Mouse (Mus musculus): ENCODE measurements at regions not wholly inside any gene's neighbourhood (a gene's known extent, or its start where the extent isn't known, plus 50 kb on each side); places are given as distances from the start of the nearest gene placed in this dataset.

DNA sequence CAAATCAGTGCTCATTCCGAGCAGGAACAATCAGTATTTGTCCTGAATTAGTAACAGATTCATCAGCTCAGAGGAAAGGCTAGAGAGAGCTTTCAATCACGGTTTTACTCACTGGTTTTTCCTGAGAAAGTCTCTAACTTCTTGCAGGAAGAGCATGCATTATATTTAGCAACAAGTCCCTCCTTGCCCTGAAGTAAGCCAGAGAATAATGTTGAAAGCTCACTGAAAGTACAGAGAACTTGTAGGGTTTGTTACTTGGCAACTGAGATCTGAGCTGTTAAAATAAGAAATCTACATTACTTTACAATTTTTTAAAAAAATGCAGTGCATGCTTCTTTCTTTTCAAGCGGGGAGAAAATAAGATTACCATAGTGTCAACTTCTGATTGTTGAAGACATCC lies 209.7 kb upstream of the Marcks start:
- no peaks in the 10 kb centered on the region for H3K4me1 ChIP-seq (ENCODE audit: control insufficient read depth, insufficient read depth, low read length)
- no peak overlapping the region for H3K4me3 ChIP-seq (ENCODE audit: low read depth, low read length)
- DNase-seq (ENCODE audit: low spot score): no peak
- no peak overlapping the region; the same call in 1 of the 2 replicates for H3K27ac ChIP-seq (replicated peaks; ENCODE audit: low read depth, low read length)
- no peak overlapping the region for H3K9ac ChIP-seq (replicated peaks; ENCODE audit: low read length)
- H3K36me3 ChIP-seq (replicated peaks; ENCODE audit: control insufficient read depth, insufficient read depth, low read depth, low read length): no peaks in the 10 kb centered on the region
- H3K27me3 ChIP-seq (ENCODE audit: control insufficient read depth, insufficient read depth, low read length): no peaks in the 10 kb centered on the region
- no peak for ATAC-seq (replicated peaks; ENCODE audit: insufficient number of reproducible peaks, low FRiP score, low TSS enrichment, low read depth)
- H3K4me2 ChIP-seq (ENCODE audit: low read depth, low read length): no peak overlapping the region
- 38% methylated on average over 3 of the region's 3 CpGs for WGBS
- no peaks in the 10 kb centered on the region for H3K9me3 ChIP-seq (replicated peaks; ENCODE audit: control insufficient read depth, low read length)

- H3K27me3 ChIP-seq (ENCODE audit: control insufficient read depth, insufficient read depth, low read length): no peaks in the 10 kb centered on the region
- no peaks in the 10 kb centered on the region for H3K36me3 ChIP-seq (replicated peaks; ENCODE audit: control insufficient read depth, insufficient read depth, low read depth, low read length)
- no peak overlapping the region for H3K4me3 ChIP-seq (ENCODE audit: low read depth, low read length)
- 91% methylated on average over 3 of the region's 3 CpGs for WGBS
- no peak overlapping the region for H3K9ac ChIP-seq (replicated peaks; ENCODE audit: low read length)
- no peak overlapping the region for H3K4me2 ChIP-seq (ENCODE audit: low read depth, low read length)
- ATAC-seq (replicated peaks; ENCODE audit: insufficient number of reproducible peaks, low FRiP score, low TSS enrichment, low read depth) (no peak), DNase-seq (ENCODE audit: low spot score) (no peak)
- no peak overlapping the region for H3K27ac ChIP-seq (replicated peaks; ENCODE audit: low read depth, low read length)
- no peaks in the 10 kb centered on the region for H3K9me3 ChIP-seq (replicated peaks; ENCODE audit: control insufficient read depth, low read length)
- H3K4me1 ChIP-seq (ENCODE audit: control insufficient read depth, insufficient read depth, low read length): no peaks in the 10 kb centered on the region
Measured at GRCm38 (mm10) chr10:37347661-37348060, 208.9 kb upstream of the Marcks start.

GRCm38 (mm10) chr10:37342675-37343074 lies 204.0 kb upstream of the Marcks start:
- H3K4me3 ChIP-seq (ENCODE audit: low read depth, low read length): no peak overlapping the region
- DNase-seq (ENCODE audit: low spot score) (no peak), ATAC-seq (replicated peaks; ENCODE audit: insufficient number of reproducible peaks, low FRiP score, low TSS enrichment, low read depth) (no peak)
- no peak overlapping the region for H3K4me2 ChIP-seq (ENCODE audit: low read depth, low read length)
- no peak overlapping the region for H3K9ac ChIP-seq (replicated peaks; ENCODE audit: low read length)
- no peaks in the 10 kb centered on the region for H3K4me1 ChIP-seq (ENCODE audit: control insufficient read depth, insufficient read depth, low read length)
- H3K27me3 ChIP-seq (ENCODE audit: control insufficient read depth, insufficient read depth, low read length): no peaks in the 10 kb centered on the region
- no peaks in the 10 kb centered on the region for H3K36me3 ChIP-seq (replicated peaks; ENCODE audit: control insufficient read depth, insufficient read depth, low read depth, low read length)
- no peak overlapping the region for H3K27ac ChIP-seq (replicated peaks; ENCODE audit: low read depth, low read length)
- H3K9me3 ChIP-seq (replicated peaks; ENCODE audit: control insufficient read depth, low read length): no peaks in the 10 kb centered on the region

DNA sequence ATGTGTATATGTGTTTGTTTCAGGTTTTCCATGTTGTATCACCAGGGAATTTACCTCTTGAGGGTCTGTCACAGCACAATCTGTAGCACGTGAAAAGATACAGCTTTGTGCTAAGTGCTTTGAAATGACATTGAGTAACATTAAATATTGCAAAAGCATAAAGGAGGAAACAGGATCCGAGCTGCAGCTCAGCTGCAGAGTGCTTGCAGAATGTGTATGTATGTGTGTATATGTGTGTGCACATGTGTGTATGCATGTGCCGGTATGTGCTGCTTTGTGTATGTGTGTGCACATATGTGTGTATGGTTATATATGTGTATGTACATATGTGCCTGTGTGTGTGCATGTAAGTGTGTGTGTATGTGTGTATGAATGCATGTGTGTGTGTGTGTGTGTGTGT lies 200.9 kb upstream of the Marcks start:
- no peaks in the 10 kb centered on the region for H3K9me3 ChIP-seq (replicated peaks; ENCODE audit: control insufficient read depth, low read length)
- H3K9ac ChIP-seq (replicated peaks; ENCODE audit: low read length): no peak overlapping the region
- no peak for ATAC-seq (replicated peaks; ENCODE audit: insufficient number of reproducible peaks, low FRiP score, low TSS enrichment, low read depth)
- 87% methylated on average over 3 of the region's 3 CpGs for WGBS
- no peak overlapping the region for H3K4me3 ChIP-seq (ENCODE audit: low read depth, low read length)
- H3K4me2 ChIP-seq (ENCODE audit: low read depth, low read length): no peak overlapping the region
- H3K27me3 ChIP-seq (ENCODE audit: control insufficient read depth, insufficient read depth, low read length): no peaks in the 10 kb centered on the region
- no peak for DNase-seq (ENCODE audit: low spot score)
- H3K36me3 ChIP-seq (replicated peaks; ENCODE audit: control insufficient read depth, insufficient read depth, low read depth, low read length): no peaks in the 10 kb centered on the region
- no peaks in the 10 kb centered on the region for H3K4me1 ChIP-seq (ENCODE audit: control insufficient read depth, insufficient read depth, low read length)
- H3K27ac ChIP-seq (replicated peaks; ENCODE audit: low read depth, low read length): no peak overlapping the region

DNA sequence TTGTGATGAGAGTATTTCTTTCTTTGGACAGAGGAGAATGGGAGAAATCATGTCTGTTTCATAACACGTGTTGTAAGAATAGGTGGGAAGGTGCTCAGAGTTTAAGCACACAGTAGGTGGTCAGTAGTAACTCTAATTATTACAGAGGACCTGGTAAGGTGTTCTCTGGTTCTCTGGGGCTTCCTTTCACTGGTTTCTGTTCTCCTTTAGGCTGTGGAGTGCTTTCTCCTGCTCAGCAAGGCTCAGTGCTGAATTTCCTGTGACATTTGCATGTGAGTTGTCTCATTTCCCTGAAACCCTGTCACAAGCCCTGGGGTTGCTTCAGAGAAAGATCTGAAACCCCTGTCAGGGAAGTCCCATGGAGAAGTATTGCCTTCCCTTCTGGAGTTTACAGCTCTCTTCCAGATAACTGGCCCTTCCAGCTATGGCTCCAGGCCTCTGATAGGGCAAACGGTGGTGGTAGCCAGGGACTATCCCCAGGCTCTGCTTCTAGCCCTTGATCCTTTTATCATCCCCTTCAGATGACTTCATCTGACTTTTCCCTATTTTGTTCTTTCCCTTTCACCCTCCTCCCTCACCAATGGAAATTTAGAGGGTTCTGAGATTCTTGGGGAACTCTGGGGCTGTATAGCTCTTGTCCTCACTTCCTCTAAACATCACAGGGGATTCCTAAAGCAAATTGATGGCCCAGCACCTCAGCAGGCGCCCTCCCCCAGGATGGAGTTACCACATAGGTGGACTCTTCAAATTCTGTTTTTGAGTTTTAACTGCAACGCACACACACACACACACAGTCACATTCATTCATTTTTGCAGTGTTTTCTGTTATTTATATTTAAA lies 199.6 kb upstream of the Marcks start:
- no peak overlapping the region for H3K27ac ChIP-seq (replicated peaks; ENCODE audit: low read depth, low read length)
- H3K9me3 ChIP-seq (replicated peaks; ENCODE audit: control insufficient read depth, low read length): no peaks in the 10 kb centered on the region
- no peaks in the 10 kb centered on the region for H3K36me3 ChIP-seq (replicated peaks; ENCODE audit: control insufficient read depth, insufficient read depth, low read depth, low read length)
- DNase-seq (ENCODE audit: low spot score) (no peak), ATAC-seq (replicated peaks; ENCODE audit: insufficient number of reproducible peaks, low FRiP score, low TSS enrichment, low read depth) (no peak)
- no peak overlapping the region for H3K9ac ChIP-seq (replicated peaks; ENCODE audit: low read length)
- H3K4me1 ChIP-seq (ENCODE audit: control insufficient read depth, insufficient read depth, low read length): no peaks in the 10 kb centered on the region
- H3K4me2 ChIP-seq (ENCODE audit: low read depth, low read length): no peak overlapping the region
- H3K4me3 ChIP-seq (ENCODE audit: low read depth, low read length): no peak overlapping the region
- no peaks in the 10 kb centered on the region for H3K27me3 ChIP-seq (ENCODE audit: control insufficient read depth, insufficient read depth, low read length)
- WGBS: 66% methylated on average over 4 of the region's 4 CpGs

DNA sequence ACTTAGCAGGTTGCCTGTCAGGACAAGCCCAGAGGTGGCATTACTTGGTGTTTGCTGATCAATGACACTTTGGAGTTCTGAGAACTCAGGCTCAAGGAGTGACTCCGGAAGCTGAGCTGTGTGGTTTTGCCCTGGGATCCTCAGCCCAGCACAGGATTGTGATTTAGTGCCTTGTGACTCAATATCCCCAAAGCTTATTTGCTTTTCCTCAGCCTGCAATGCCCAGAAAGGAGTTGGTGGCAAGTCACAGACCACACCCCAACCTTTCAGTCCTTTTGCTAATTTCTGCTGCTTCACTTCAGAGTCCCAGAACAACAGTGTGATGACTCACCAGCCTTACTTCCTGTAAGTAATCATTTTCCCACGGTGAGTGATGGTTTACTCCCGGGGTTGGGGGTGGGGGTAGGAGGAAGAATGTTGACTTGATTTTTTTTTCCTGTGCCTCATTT lies 198.5 kb upstream of the Marcks start:
- no peak overlapping the region for H3K27ac ChIP-seq (replicated peaks; ENCODE audit: low read depth, low read length)
- no peak overlapping the region for H3K4me2 ChIP-seq (ENCODE audit: low read depth, low read length)
- no peaks in the 10 kb centered on the region for H3K27me3 ChIP-seq (ENCODE audit: control insufficient read depth, insufficient read depth, low read length)
- no peaks in the 10 kb centered on the region for H3K9me3 ChIP-seq (replicated peaks; ENCODE audit: control insufficient read depth, low read length)
- WGBS: 31% methylated on average over 3 of the region's 3 CpGs
- DNase-seq (ENCODE audit: low spot score): no peak
- no peak overlapping the region for H3K9ac ChIP-seq (replicated peaks; ENCODE audit: low read length)
- H3K4me3 ChIP-seq (ENCODE audit: low read depth, low read length): no peak overlapping the region
- H3K36me3 ChIP-seq (replicated peaks; ENCODE audit: control insufficient read depth, insufficient read depth, low read depth, low read length): no peaks in the 10 kb centered on the region
- no peak for ATAC-seq (replicated peaks; ENCODE audit: insufficient number of reproducible peaks, low FRiP score, low TSS enrichment, low read depth)
- H3K4me1 ChIP-seq (ENCODE audit: control insufficient read depth, insufficient read depth, low read length): no peaks in the 10 kb centered on the region

DNA sequence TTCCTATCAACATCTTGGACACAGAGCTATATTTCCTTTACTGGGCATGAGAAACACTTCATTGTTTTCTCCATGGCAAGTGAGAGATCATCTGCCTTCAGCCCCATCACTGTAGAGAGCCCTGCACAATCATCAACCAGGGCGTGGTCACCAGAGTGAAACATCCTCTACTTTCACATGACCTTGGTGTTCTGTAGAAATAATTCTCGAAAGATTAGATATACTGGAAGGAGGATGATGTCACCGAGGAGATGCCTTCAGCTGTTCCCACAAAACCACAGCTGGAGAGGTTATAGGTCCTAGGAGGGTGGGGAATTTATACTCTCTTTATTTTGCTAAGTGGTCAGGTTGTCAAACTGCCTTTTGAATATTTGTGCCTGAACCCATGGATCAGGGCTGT lies 196.4 kb upstream of the Marcks start:
- 86% methylated on average over 3 of the region's 3 CpGs for WGBS
- no peak for ATAC-seq (replicated peaks; ENCODE audit: insufficient number of reproducible peaks, low FRiP score, low TSS enrichment, low read depth)

DNA sequence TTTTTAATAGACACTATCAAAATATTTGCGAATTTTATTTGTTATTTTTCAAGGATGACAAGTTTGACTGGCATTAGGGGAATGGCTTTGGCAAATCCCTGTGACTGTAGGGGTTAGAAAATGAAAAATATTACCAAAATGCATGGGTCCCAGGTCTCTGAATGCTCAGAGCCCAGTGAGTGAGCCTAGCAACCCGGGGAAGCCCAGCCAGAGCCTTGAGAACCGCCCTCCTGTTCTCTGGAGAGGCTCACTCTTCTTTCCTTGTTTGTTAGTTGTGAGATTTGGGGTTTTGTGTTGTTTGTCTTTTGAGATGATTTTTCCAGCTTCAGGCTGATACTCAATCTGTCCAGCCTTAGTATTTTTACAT lies 187.4 kb upstream of the Marcks start:
- no peak overlapping the region for H3K4me3 ChIP-seq (ENCODE audit: low read depth, low read length)
- ATAC-seq (replicated peaks; ENCODE audit: insufficient number of reproducible peaks, low FRiP score, low TSS enrichment, low read depth) (no peak), DNase-seq (ENCODE audit: low spot score) (no peak)
- no peaks in the 10 kb centered on the region for H3K9me3 ChIP-seq (replicated peaks; ENCODE audit: control insufficient read depth, low read length)
- H3K4me2 ChIP-seq (ENCODE audit: low read depth, low read length): no peak overlapping the region
- H3K9ac ChIP-seq (replicated peaks; ENCODE audit: low read length): no peak overlapping the region
- no peaks in the 10 kb centered on the region for H3K4me1 ChIP-seq (ENCODE audit: control insufficient read depth, insufficient read depth, low read length)
- no peaks in the 10 kb centered on the region for H3K27me3 ChIP-seq (ENCODE audit: control insufficient read depth, insufficient read depth, low read length)
- H3K27ac ChIP-seq (replicated peaks; ENCODE audit: low read depth, low read length): no peak overlapping the region
- WGBS: 68% methylated on average over 3 of the region's 3 CpGs
- H3K36me3 ChIP-seq (replicated peaks; ENCODE audit: control insufficient read depth, insufficient read depth, low read depth, low read length): no peaks in the 10 kb centered on the region

More for the DNA sequence above, 196.4 kb upstream of the Marcks start:
- H3K27ac ChIP-seq (replicated peaks; ENCODE audit: low read depth, low read length): no peak overlapping the region
- H3K4me1 ChIP-seq (ENCODE audit: control insufficient read depth, insufficient read depth, low read length): no peaks in the 10 kb centered on the region
- no peaks in the 10 kb centered on the region for H3K9me3 ChIP-seq (replicated peaks; ENCODE audit: control insufficient read depth, low read length)
- H3K9ac ChIP-seq (replicated peaks; ENCODE audit: low read length): no peak overlapping the region
- no peaks in the 10 kb centered on the region for H3K36me3 ChIP-seq (replicated peaks; ENCODE audit: control insufficient read depth, insufficient read depth, low read depth, low read length)
- no peak for DNase-seq (ENCODE audit: low spot score)
- no peak overlapping the region for H3K4me2 ChIP-seq (ENCODE audit: low read depth, low read length)
- no peaks in the 10 kb centered on the region for H3K27me3 ChIP-seq (ENCODE audit: control insufficient read depth, insufficient read depth, low read length)
- H3K4me3 ChIP-seq (ENCODE audit: low read depth, low read length): no peak overlapping the region
